Mouse (Mus musculus): ENCODE measurements at regions not wholly inside any gene's neighbourhood (a gene's known extent, or its start where the extent isn't known, plus 50 kb on each side); places are given as distances from the start of the nearest gene placed in this dataset.

- TF ChIP-seq POLR2A (IDR thresholded peaks at IDR 0.05; ENCODE audit: low read depth, low read length) (no peak), CTCF (conservative IDR thresholded peaks at IDR 0.05; ENCODE audit: insufficient read depth, insufficient read length, low read depth, low read length) (no peak)
Measured at GRCm38 (mm10) chr9:9606322-9606721, 367.4 kb upstream of the Arhgap42 start.
